Mouse (Mus musculus): ENCODE results near the gene Stk17b. TPM values are rescaled to one million over a fixed set of nuclear protein-coding genes. Genes with fewer than 3 reads are reported as not detected.
A peak's percentile ranks its signal among the peaks of the same experiment; 100 is the strongest.

The Stk17b gene
- total RNA-seq, 1 experiment, result 10.7 TPM

DNA sequence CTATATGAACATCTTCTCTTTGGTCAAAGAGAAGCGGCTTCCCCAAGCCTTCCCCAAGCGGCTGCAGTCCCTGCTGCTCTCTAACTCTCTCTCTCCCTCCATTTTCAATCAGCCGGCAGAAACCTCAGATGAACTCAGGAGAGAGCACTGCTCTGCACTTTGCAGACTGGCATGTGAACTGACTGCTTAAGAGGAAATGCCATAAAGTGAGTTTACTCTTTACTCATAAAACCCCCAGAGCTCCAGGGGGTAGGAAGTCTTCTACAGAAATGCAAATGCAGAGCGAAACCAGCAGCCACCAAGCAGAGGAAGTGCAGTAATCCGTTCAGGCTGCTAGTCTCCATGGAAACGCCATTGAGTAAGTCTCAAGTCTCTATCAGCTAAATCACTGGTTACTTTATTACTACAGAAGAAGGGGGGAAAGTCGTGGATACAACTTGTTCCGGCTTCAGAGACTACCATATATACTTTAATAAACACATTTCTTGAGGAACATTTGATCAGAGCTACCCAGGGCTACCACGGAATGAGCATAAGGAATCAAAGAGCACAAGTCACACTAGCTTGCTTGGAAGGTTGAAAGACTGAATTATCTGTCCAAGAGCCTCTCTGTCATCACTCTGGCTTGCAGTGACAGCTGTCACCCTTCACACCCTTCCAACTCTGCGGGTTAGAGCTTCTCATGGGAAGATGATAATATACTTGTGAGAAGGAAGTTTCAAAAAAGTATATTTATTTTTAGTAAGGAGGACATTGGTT is 38.8 kb upstream of the Stk17b start:
- no peak overlapping the region for H3K9ac ChIP-seq (ENCODE audit: insufficient read depth, low read depth, low read length, poor library complexity, severe bottlenecking)
- no peak for TF ChIP-seq CHD2 (IDR thresholded peaks at IDR 0.05; ENCODE audit: low read depth, low read length)
- TF ChIP-seq ZNF384 (IDR thresholded peaks at IDR 0.05; ENCODE audit: low read depth, low read length), result no peak
- TF ChIP-seq ZC3H11A (IDR thresholded peaks at IDR 0.05; ENCODE audit: borderline replicate concordance, low read depth, low read length), result no peak
- TF ChIP-seq MAFK (IDR thresholded peaks at IDR 0.05; ENCODE audit: insufficient read depth, low read depth, low read length), result no peak
- no peak for TF ChIP-seq HCFC1 (IDR thresholded peaks at IDR 0.05; ENCODE audit: borderline replicate concordance, insufficient read depth, low read length)
- DNase-seq (ENCODE audit: low read depth, low spot score), result peak; percentile 44
- H3K4me1 ChIP-seq (ENCODE audit: control insufficient read depth in 2 of 2, insufficient read depth in 2 of 2, low read length in 2 of 2, poor library complexity in 1 of 2), result peaks cover 0 to 9% of the 10 kb centered on the region in 2 experiments; a peak in 2 of 4 replicates
- no peaks in the 10 kb centered on the region for H3K9me3 ChIP-seq (ENCODE audit: control insufficient read depth, insufficient read depth, low read depth, low read length)
- no peaks in the 10 kb centered on the region for H3K36me3 ChIP-seq (ENCODE audit: control insufficient read depth, insufficient read depth, low read length, poor library complexity, severe bottlenecking)
- no peak overlapping the region; the same call in 1 of the 2 replicates for H3K27ac ChIP-seq (ENCODE audit: insufficient read depth, low read depth, low read length, poor library complexity, severe bottlenecking)
- no peak overlapping the region; a peak in 1 of 4 replicates for H3K4me3 ChIP-seq (ENCODE audit: insufficient read depth in 1 of 2, low read depth in 1 of 2, low read length in 2 of 2, poor library complexity in 1 of 2, severe bottlenecking in 1 of 2)
- in situ Hi-C loops (cut with MboI; ENCODE audit: low sequenced_read_pairs in 2 of 2, unreplicated experiment in 2 of 2), result no loop called here

DNA sequence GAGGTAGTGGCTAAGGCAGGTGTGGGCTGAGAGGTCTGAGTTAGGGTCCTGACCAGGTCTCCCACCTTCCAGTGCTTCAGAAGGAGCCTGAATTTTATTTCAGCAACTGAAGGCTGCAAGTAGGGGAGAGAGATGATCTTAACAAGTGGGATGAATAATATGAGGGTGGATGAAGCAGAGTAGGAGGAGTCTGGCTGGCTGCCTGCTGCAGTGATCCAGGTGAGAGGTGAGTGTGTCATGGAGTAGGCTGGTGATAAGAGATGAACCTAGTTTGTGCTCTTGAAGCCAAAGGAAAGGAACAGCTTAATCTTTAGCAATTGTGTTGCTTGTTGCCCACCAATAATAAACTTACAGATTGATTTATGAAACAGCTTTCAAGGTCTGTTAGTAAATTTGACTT is 37.0 kb upstream of the Stk17b start:
- H3K9ac ChIP-seq (ENCODE audit: insufficient read depth, low read depth, low read length, poor library complexity, severe bottlenecking), result no peak overlapping the region
- in situ Hi-C loops (cut with MboI; ENCODE audit: low sequenced_read_pairs in 2 of 2, unreplicated experiment in 2 of 2), result no loop called here
- H3K27ac ChIP-seq (ENCODE audit: insufficient read depth, low read depth, low read length, poor library complexity, severe bottlenecking), result no peak overlapping the region
- no peak overlapping the region for H3K4me3 ChIP-seq (ENCODE audit: insufficient read depth in 1 of 2, low read depth in 1 of 2, low read length in 2 of 2, poor library complexity in 1 of 2, severe bottlenecking in 1 of 2)
- no peaks in the 10 kb centered on the region for H3K36me3 ChIP-seq (ENCODE audit: control insufficient read depth, insufficient read depth, low read length, poor library complexity, severe bottlenecking)
- H3K9me3 ChIP-seq (ENCODE audit: control insufficient read depth, insufficient read depth, low read depth, low read length), result no peaks in the 10 kb centered on the region
- DNase-seq (ENCODE audit: low read depth, low spot score), result no peak
- peaks cover 0 to 9% of the 10 kb centered on the region in 2 experiments; a peak in 2 of 4 replicates for H3K4me1 ChIP-seq (ENCODE audit: control insufficient read depth in 2 of 2, insufficient read depth in 2 of 2, low read length in 2 of 2, poor library complexity in 1 of 2)
- no peak for TF ChIP-seq HCFC1 (IDR thresholded peaks at IDR 0.05; ENCODE audit: borderline replicate concordance, insufficient read depth, low read length)
- TF ChIP-seq MAFK (IDR thresholded peaks at IDR 0.05; ENCODE audit: insufficient read depth, low read depth, low read length), result no peak
- no peak for TF ChIP-seq CHD2 (IDR thresholded peaks at IDR 0.05; ENCODE audit: low read depth, low read length)
- no peak for TF ChIP-seq ZNF384 (IDR thresholded peaks at IDR 0.05; ENCODE audit: low read depth, low read length)
- no peak for TF ChIP-seq ZC3H11A (IDR thresholded peaks at IDR 0.05; ENCODE audit: borderline replicate concordance, low read depth, low read length)

DNA sequence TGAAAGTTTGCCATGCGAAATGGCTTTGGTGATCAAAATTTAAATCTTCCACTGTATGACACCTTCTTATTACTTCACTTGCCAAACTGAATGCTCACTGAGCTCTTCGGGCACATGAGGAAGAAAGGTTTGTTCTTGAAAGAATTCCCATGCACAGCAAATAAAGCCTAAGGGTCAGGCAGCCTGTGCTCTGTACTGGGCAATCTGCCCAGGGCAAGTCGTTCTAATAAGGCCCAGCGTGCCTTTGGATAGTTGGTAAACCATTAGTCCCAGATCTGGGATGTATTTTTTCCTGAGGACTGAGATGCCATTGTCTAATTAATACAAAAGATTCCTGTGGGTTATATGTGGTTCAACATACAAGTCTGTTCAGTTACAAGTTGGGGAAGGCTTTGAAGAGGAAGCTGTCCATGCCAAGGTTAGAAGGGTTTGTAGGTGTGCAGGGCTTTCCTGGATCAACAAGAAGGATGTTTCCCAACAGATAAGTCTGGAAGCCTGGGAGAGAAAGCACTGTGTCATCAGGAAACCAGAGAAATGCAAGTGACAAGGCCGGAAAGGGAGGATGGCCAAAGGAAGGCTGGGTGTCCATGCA is 35.1 kb upstream of the Stk17b start:
- Histone ChIP-seq H3K4me3 (ENCODE audit: insufficient read depth in 1 of 2, low read depth in 1 of 2, low read length in 2 of 2, poor library complexity in 1 of 2, severe bottlenecking in 1 of 2) (no peak overlapping the region), H3K9me3 (ENCODE audit: control insufficient read depth, insufficient read depth, low read depth, low read length) (no peaks in the 10 kb centered on the region), H3K9ac (ENCODE audit: insufficient read depth, low read depth, low read length, poor library complexity, severe bottlenecking) (no peak overlapping the region), H3K4me1 (ENCODE audit: control insufficient read depth in 2 of 2, insufficient read depth in 2 of 2, low read length in 2 of 2, poor library complexity in 1 of 2) (peaks cover 0 to 9% of the 10 kb centered on the region in 2 experiments; a peak in 2 of 4 replicates), H3K36me3 (ENCODE audit: control insufficient read depth, insufficient read depth, low read length, poor library complexity, severe bottlenecking) (no peaks in the 10 kb centered on the region), H3K27ac (ENCODE audit: insufficient read depth, low read depth, low read length, poor library complexity, severe bottlenecking) (no peak overlapping the region)
- in situ Hi-C loops (cut with MboI; ENCODE audit: low sequenced_read_pairs in 2 of 2, unreplicated experiment in 2 of 2), result no loop called here
- DNase-seq (ENCODE audit: low read depth, low spot score), result no peak
- no peak for TF ChIP-seq ZC3H11A (IDR thresholded peaks at IDR 0.05; ENCODE audit: borderline replicate concordance, low read depth, low read length)
- no peak for TF ChIP-seq MAFK (IDR thresholded peaks at IDR 0.05; ENCODE audit: insufficient read depth, low read depth, low read length)
- TF ChIP-seq HCFC1 (IDR thresholded peaks at IDR 0.05; ENCODE audit: borderline replicate concordance, insufficient read depth, low read length), result no peak
- TF ChIP-seq ZNF384 (IDR thresholded peaks at IDR 0.05; ENCODE audit: low read depth, low read length), result no peak
- no peak for TF ChIP-seq CHD2 (IDR thresholded peaks at IDR 0.05; ENCODE audit: low read depth, low read length)

DNA sequence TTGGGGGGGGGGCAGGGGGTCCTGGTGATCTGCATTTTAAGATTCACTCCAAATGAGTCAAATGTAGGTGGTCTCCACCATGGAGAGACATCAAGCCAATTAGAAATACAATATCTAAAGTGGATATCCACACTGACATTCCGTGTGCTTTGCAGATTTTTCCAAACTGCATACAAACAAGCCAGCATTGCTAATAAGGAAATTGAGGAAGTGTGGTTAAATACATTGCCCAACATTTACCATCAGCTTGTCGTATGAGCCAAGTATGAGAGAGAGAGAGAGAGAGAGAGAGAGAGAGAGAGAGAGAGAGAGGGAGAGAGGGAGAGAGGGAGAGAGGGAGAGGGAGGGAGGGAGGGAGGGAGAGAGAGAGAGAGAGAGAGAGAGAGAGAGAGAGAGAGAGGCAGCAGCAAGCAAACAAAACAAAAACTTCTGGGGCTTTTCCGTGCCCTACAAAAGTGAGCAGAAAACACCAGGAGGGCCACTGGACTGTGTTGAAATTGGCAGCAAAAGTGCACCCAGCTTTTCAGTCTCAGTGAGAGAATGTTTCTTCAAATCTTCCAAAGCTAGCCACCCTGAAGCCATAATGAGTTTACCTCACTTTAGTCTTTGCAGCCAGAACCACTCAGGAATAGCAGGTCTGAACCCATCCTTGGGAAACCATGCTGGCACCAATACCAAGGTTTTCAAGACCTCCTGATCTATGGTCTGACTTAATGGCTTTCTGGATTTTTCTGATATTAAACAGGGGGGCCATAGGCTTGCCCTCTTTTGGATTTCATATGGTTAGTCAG is 33.2 kb upstream of the Stk17b start:
- no peaks in the 10 kb centered on the region for H3K36me3 ChIP-seq (ENCODE audit: control insufficient read depth, insufficient read depth, low read length, poor library complexity, severe bottlenecking)
- in situ Hi-C loops (cut with MboI; ENCODE audit: low sequenced_read_pairs in 2 of 2, unreplicated experiment in 2 of 2), result no loop called here
- TF ChIP-seq CHD2 (IDR thresholded peaks at IDR 0.05; ENCODE audit: low read depth, low read length), result no peak
- TF ChIP-seq MAFK (IDR thresholded peaks at IDR 0.05; ENCODE audit: insufficient read depth, low read depth, low read length), result no peak
- TF ChIP-seq HCFC1 (IDR thresholded peaks at IDR 0.05; ENCODE audit: borderline replicate concordance, insufficient read depth, low read length), result no peak
- no peak for TF ChIP-seq ZC3H11A (IDR thresholded peaks at IDR 0.05; ENCODE audit: borderline replicate concordance, low read depth, low read length)
- TF ChIP-seq ZNF384 (IDR thresholded peaks at IDR 0.05; ENCODE audit: low read depth, low read length), result no peak
- H3K4me3 ChIP-seq (ENCODE audit: insufficient read depth in 1 of 2, low read depth in 1 of 2, low read length in 2 of 2, poor library complexity in 1 of 2, severe bottlenecking in 1 of 2), result no peak overlapping the region
- no peak overlapping the region for H3K9ac ChIP-seq (ENCODE audit: insufficient read depth, low read depth, low read length, poor library complexity, severe bottlenecking)
- no peaks in the 10 kb centered on the region for H3K9me3 ChIP-seq (ENCODE audit: control insufficient read depth, insufficient read depth, low read depth, low read length)
- H3K4me1 ChIP-seq (ENCODE audit: control insufficient read depth in 2 of 2, insufficient read depth in 2 of 2, low read length in 2 of 2, poor library complexity in 1 of 2), result peaks cover 0 to 6% of the 10 kb centered on the region in 2 experiments; a peak in 2 of 4 replicates
- no peak overlapping the region for H3K27ac ChIP-seq (ENCODE audit: insufficient read depth, low read depth, low read length, poor library complexity, severe bottlenecking)
- no peak for DNase-seq (ENCODE audit: low read depth, low spot score)
